Mouse (Mus musculus): ENCODE measurements at regions not wholly inside any gene's neighbourhood (a gene's known extent, or its start where the extent isn't known, plus 50 kb on each side); places are given as distances from the start of the nearest gene placed in this dataset.

GRCm38 (mm10) chr14:100713999-100714471, 429.6 kb upstream of the Klf12 start:
- Histone ChIP-seq H3K9ac (replicated peaks) (no peak overlapping the region), H3K27ac (no peak overlapping the region), H3K4me3 (replicated peaks) (no peak overlapping the region), H3K4me2 (no peak overlapping the region), H3K4me1 (replicated peaks) (peaks cover 4% of the 10 kb centered on the region), H3K27me3 (no peaks in the 10 kb centered on the region), H3K9me3 (peaks cover 5% of the 10 kb centered on the region; the same call in 1 of the 2 replicates), H3K36me3 (no peaks in the 10 kb centered on the region)
- ATAC-seq (ENCODE audit: insufficient number of reproducible peaks, insufficient read depth, low FRiP score, low TSS enrichment, low read depth), result no peak
- 80% methylated on average over 4 of the region's 4 CpGs for WGBS

DNA sequence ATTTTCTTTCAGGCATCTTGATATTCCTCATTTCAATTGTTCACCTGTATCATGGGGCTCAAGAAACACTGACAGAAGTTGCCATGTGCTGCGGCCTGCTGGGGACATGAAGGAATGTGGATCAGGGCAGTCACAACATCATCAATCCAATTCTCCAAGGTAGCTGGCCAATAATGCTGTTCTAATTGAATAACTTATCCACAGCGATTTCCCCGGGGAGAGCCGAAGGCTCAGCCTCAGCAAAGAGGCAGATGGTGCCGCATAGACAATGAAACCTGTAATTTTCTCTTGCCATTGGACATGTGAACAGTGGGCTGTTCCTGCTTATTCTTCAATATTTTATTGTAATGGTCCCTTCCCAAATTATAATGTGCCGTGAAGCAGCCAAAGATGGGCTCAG, 429.1 kb upstream of the Klf12 start:
- no peak for ATAC-seq (ENCODE audit: insufficient number of reproducible peaks, insufficient read depth, low FRiP score, low TSS enrichment, low read depth)

DNA sequence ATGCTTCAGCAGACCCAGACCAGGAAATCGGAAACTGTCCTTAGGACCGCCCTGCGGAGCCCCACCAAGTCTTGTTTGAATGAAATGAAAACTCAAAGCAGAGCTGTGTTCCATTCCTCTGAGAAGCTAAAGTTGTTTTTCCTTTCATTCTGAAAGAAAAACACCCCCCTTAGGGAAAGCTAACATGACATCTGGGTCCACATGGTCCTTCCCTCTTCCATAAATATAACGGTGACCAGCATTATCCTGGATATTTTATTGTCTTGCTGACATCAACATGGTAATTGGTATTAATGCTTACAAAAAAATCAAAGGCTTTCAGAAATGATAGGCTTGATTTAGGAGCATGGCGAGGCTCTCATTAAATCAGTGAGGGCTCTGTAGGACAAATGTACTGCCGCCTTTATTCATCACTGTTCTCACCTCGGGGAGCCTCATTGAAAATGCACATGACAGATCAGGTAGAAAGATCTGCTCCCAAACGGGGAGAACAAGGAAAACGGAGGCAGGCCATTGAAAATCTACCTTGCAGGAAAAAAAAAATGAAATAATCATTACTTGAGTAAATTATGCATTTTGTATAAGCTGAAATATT, 381.0 kb upstream of the Klf12 start:
- WGBS, result 38% methylated on average over 9 of the region's 9 CpGs
- no peaks in the 10 kb centered on the region for H3K27me3 ChIP-seq
- H3K4me1 ChIP-seq (replicated peaks), result no peaks in the 10 kb centered on the region; the same call in 1 of the 2 replicates
- H3K9me3 ChIP-seq, result no peaks in the 10 kb centered on the region
- H3K9ac ChIP-seq (replicated peaks), result no peak overlapping the region
- H3K36me3 ChIP-seq, result no peaks in the 10 kb centered on the region
- no peak overlapping the region for H3K27ac ChIP-seq
- ATAC-seq (ENCODE audit: insufficient number of reproducible peaks, insufficient read depth, low FRiP score, low TSS enrichment, low read depth), result no peak
- H3K4me2 ChIP-seq, result no peak overlapping the region
- no peak overlapping the region for H3K4me3 ChIP-seq (replicated peaks)

More for the DNA sequence above, 429.1 kb upstream of the Klf12 start:
- Histone ChIP-seq H3K27me3 (no peaks in the 10 kb centered on the region), H3K36me3 (no peaks in the 10 kb centered on the region), H3K4me1 (replicated peaks) (peaks cover 4% of the 10 kb centered on the region), H3K27ac (no peak overlapping the region), H3K9ac (replicated peaks) (no peak overlapping the region), H3K4me3 (replicated peaks) (no peak overlapping the region), H3K9me3 (peaks cover 5% of the 10 kb centered on the region; the same call in 1 of the 2 replicates), H3K4me2 (no peak overlapping the region)
- 91% methylated on average over 6 of the region's 6 CpGs for WGBS

DNA sequence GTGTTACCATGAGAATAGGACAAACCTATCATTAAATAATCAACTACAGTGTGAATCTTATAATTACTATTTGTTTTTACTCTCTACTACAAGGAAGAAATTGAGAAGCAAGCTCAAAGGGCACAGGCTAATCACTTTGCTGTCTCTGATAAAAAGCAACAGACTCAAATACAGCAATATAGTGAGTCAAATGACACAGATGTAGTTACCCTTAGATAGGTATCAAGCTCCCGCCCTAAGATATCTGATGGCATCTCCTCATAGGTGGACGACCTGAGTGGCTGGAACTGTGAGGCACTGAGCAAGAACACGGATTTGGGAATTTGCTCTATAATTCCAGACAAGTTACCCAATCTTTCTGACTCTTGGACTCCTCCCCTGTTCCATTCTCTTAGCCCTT, 379.7 kb upstream of the Klf12 start:
- Histone ChIP-seq H3K9ac (replicated peaks) (no peak overlapping the region), H3K4me3 (replicated peaks) (no peak overlapping the region), H3K9me3 (no peaks in the 10 kb centered on the region), H3K4me1 (replicated peaks) (no peaks in the 10 kb centered on the region; the same call in 1 of the 2 replicates), H3K27ac (no peak overlapping the region), H3K4me2 (no peak overlapping the region), H3K27me3 (no peaks in the 10 kb centered on the region), H3K36me3 (no peaks in the 10 kb centered on the region)
- no peak for ATAC-seq (ENCODE audit: insufficient number of reproducible peaks, insufficient read depth, low FRiP score, low TSS enrichment, low read depth)
- WGBS, result 78% methylated on average over 3 of the region's 3 CpGs

GRCm38 (mm10) chr14:100642076-100642475, 357.6 kb upstream of the Klf12 start:
- Histone ChIP-seq H3K36me3 (no peaks in the 10 kb centered on the region), H3K9me3 (no peaks in the 10 kb centered on the region), H3K4me3 (replicated peaks) (no peak overlapping the region), H3K27ac (no peak overlapping the region), H3K9ac (replicated peaks) (no peak overlapping the region), H3K4me1 (replicated peaks) (no peaks in the 10 kb centered on the region), H3K27me3 (no peaks in the 10 kb centered on the region), H3K4me2 (no peak overlapping the region)
- WGBS, result 87% methylated on average over 2 of the region's 2 CpGs
- no peak for ATAC-seq (ENCODE audit: insufficient number of reproducible peaks, insufficient read depth, low FRiP score, low TSS enrichment, low read depth)

DNA sequence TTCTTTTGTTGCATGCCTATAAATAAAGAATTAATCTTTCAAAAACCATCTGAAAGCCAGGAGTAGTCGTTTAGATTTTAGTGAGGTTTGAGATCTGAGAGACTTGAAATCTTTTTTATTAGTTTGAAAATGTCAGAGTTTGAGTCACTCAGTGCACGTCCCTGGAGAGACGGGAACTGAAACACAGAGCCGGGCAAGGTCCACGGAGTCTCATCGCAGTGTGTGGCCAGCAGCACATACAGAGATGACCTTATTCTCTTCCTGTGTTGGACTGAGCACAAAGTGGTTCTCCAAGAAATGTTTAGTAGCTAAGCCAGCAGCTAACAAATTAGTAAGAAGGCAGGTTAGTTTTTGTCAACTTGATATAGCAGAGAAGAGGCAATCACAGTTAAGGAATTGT, 350.0 kb upstream of the Klf12 start:
- no peak for ATAC-seq (ENCODE audit: insufficient number of reproducible peaks, insufficient read depth, low FRiP score, low TSS enrichment, low read depth)

DNA sequence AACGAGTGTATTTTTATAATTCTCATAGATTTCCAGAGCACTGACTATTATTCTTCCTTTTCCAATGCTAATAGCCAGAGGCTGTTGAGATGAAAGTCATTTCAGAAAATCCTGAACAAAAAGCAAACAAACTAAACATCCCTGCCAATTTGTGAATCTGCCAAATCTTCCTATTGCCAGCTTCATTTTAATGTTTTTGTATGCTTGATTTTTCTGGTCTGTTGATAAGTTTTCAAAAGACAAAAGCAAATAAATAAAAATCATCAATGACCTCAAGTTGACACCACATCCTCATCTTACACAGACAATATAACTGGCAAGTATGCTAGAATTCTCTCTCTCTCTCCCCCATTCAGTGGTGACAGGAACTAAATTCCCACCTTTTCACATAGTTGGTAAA, 347.2 kb upstream of the Klf12 start:
- H3K9me3 ChIP-seq, result no peaks in the 10 kb centered on the region
- no peak overlapping the region for H3K27ac ChIP-seq
- no peaks in the 10 kb centered on the region for H3K27me3 ChIP-seq
- no peak for ATAC-seq (ENCODE audit: insufficient number of reproducible peaks, insufficient read depth, low FRiP score, low TSS enrichment, low read depth)
- H3K4me2 ChIP-seq, result no peak overlapping the region
- H3K36me3 ChIP-seq, result no peaks in the 10 kb centered on the region
- no peak overlapping the region for H3K4me3 ChIP-seq (replicated peaks)
- H3K4me1 ChIP-seq (replicated peaks), result no peaks in the 10 kb centered on the region
- no peak overlapping the region for H3K9ac ChIP-seq (replicated peaks)
- WGBS, result 73% methylated on average over 1 of the region's 1 CpGs

More for the DNA sequence above, 350.0 kb upstream of the Klf12 start:
- H3K27me3 ChIP-seq, result no peaks in the 10 kb centered on the region
- no peak overlapping the region for H3K4me2 ChIP-seq
- WGBS, result 82% methylated on average over 6 of the region's 6 CpGs
- no peaks in the 10 kb centered on the region for H3K36me3 ChIP-seq
- no peak overlapping the region for H3K9ac ChIP-seq (replicated peaks)
- H3K27ac ChIP-seq, result no peak overlapping the region
- H3K4me3 ChIP-seq (replicated peaks), result no peak overlapping the region
- no peaks in the 10 kb centered on the region for H3K4me1 ChIP-seq (replicated peaks)
- H3K9me3 ChIP-seq, result no peaks in the 10 kb centered on the region

DNA sequence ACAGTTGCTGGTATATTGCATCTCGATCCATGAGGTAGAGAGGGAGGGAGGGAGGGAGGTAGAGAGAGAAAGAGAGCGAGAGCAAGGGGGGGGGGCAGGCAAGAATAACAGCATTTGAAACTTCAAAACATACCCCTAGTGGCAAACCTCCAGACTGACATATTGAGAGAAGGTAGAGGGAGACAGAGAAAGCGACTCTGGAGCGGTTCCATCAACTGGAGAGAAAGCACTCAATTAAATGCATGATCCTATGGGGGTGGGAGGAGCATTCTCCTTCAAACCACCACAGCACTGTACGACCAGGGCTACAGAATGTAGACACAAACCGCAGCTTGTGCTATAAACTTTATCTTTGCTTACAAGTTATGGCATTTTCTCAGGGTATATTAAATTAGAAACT, 345.7 kb upstream of the Klf12 start:
- WGBS, result 68% methylated on average over 6 of the region's 6 CpGs
- Histone ChIP-seq H3K4me3 (replicated peaks) (no peak overlapping the region), H3K9me3 (no peaks in the 10 kb centered on the region), H3K27me3 (no peaks in the 10 kb centered on the region), H3K36me3 (no peaks in the 10 kb centered on the region), H3K9ac (replicated peaks) (no peak overlapping the region), H3K27ac (no peak overlapping the region), H3K4me1 (replicated peaks) (no peaks in the 10 kb centered on the region), H3K4me2 (no peak overlapping the region)
- no peak for ATAC-seq (ENCODE audit: insufficient number of reproducible peaks, insufficient read depth, low FRiP score, low TSS enrichment, low read depth)

DNA sequence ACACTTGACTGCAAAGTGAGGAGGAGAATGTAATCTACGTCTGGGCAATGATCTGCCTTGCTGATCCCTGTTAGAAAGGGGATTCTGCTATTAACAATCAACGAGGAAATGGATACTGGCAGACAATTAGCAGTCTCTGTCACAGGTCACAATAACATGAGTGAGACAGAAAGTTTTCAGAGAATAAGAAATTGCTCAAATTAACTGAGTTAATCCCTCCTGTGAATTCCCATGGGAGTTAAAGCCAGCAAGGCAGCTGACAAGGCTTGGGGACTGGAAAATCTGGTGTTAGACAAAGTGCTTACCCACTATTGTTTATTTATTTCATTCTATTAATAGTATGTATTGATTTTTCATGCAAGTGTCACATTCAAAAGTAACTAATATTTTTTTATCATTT, 343.0 kb upstream of the Klf12 start:
- H3K27me3 ChIP-seq, result no peaks in the 10 kb centered on the region
- H3K27ac ChIP-seq, result no peak overlapping the region
- H3K36me3 ChIP-seq, result no peaks in the 10 kb centered on the region
- no peak overlapping the region for H3K4me3 ChIP-seq (replicated peaks)
- H3K9ac ChIP-seq (replicated peaks), result no peak overlapping the region
- no peaks in the 10 kb centered on the region for H3K4me1 ChIP-seq (replicated peaks)
- H3K4me2 ChIP-seq, result no peak overlapping the region
- no peak for ATAC-seq (ENCODE audit: insufficient number of reproducible peaks, insufficient read depth, low FRiP score, low TSS enrichment, low read depth)
- no peaks in the 10 kb centered on the region for H3K9me3 ChIP-seq
- 60% methylated on average over 2 of the region's 2 CpGs for WGBS

- Histone ChIP-seq H3K27me3 (no peaks in the 10 kb centered on the region), H3K36me3 (no peaks in the 10 kb centered on the region), H3K4me2 (no peak overlapping the region), H3K27ac (no peak overlapping the region), H3K9me3 (no peaks in the 10 kb centered on the region), H3K4me3 (replicated peaks) (no peak overlapping the region), H3K4me1 (replicated peaks) (peaks cover 18% of the 10 kb centered on the region), H3K9ac (replicated peaks) (no peak overlapping the region)
- no peak for ATAC-seq (ENCODE audit: insufficient number of reproducible peaks, insufficient read depth, low FRiP score, low TSS enrichment, low read depth)
- 55% methylated on average over 1 of the region's 1 CpGs for WGBS
Measured at GRCm38 (mm10) chr14:100619656-100620030, 335.2 kb upstream of the Klf12 start.

- Histone ChIP-seq H3K9me3 (no peaks in the 10 kb centered on the region), H3K4me3 (replicated peaks) (no peak overlapping the region), H3K4me2 (peak overlapping the region; percentile 26; the same call in 1 of the 2 replicates), H3K27me3 (no peaks in the 10 kb centered on the region), H3K36me3 (no peaks in the 10 kb centered on the region), H3K4me1 (replicated peaks) (peaks cover 18% of the 10 kb centered on the region), H3K9ac (replicated peaks) (no peak overlapping the region), H3K27ac (no peak overlapping the region)
- no peak for ATAC-seq (ENCODE audit: insufficient number of reproducible peaks, insufficient read depth, low FRiP score, low TSS enrichment, low read depth)
- WGBS, result 21% methylated on average over 12 of the region's 12 CpGs
Measured at GRCm38 (mm10) chr14:100618793-100619655, 334.5 kb upstream of the Klf12 start.

Data from limb, embryonic 12.5 days (tissue).